Mouse (Mus musculus) hindbrain, embryonic 15.5 days (tissue): ENCODE results near the gene Taf4. TPM values are rescaled to one million over a fixed set of nuclear protein-coding genes. Genes with fewer than 3 reads are reported as not detected.

Experiments used
- ATAC-seq: fragments of 200-750 bp; cut with Nextera tagmentation; 2 replicates; pipeline ENCODE4 v1.8.0; 2017; ENCODE audit warnings: low read depth, moderate number of reproducible peaks, moderate TSS enrichment; ENCODE audit not compliant: low FRiP score
- H3K27ac ChIP-seq: fragments of 300-500 bp; sonication (generic); replicated peaks from 2 replicates; pipeline ENCODE4 v1.5.1; 2015; ENCODE audit warnings: mild to moderate bottlenecking, inconsistent platforms
- H3K27me3 ChIP-seq: fragments of 300-500 bp; sonication (generic); 2 replicates; pipeline ENCODE4 v1.6.1; 2015; ENCODE audit warnings: control low read depth, inconsistent platforms
- H3K36me3 ChIP-seq: fragments of 300-500 bp; sonication (generic); 2 replicates; pipeline ENCODE4 v1.6.1; 2015; ENCODE audit warnings: control low read depth, inconsistent platforms
- H3K4me1 ChIP-seq: fragments of 300-500 bp; sonication (generic); replicated peaks from 2 replicates; pipeline ENCODE4 v1.6.1; 2015; ENCODE audit warnings: control low read depth, inconsistent platforms
- H3K4me2 ChIP-seq: fragments of 300-500 bp; sonication (generic); 2 replicates; pipeline ENCODE4 v1.6.1; 2015; ENCODE audit warnings: moderate library complexity, mild to moderate bottlenecking, inconsistent platforms
- H3K4me3 ChIP-seq: fragments of 300-500 bp; sonication (generic); 2 replicates; pipeline ENCODE4 v1.5.1; 2015; ENCODE audit warnings: mild to moderate bottlenecking, inconsistent platforms
- H3K9ac ChIP-seq: fragments of 300-500 bp; sonication (generic); 2 replicates; pipeline ENCODE4 v1.6.1; 2015; ENCODE audit warnings: inconsistent platforms
- H3K9me3 ChIP-seq: fragments of 300-500 bp; sonication (generic); 2 replicates; pipeline ENCODE4 v1.6.1; 2016; ENCODE audit warnings: control low read depth, inconsistent platforms
- WGBS: fragments of 180-500 bp; shearing (Covaris S2); methylation state at CpG from one replicate; pipeline ENCODE4 v1.1.7; 2015; 5-methylcytosine and 5-hydroxymethylcytosine counted together
- polyA plus RNA-seq: library from polyadenylated mRNA; unstranded; fragments of >200 nt; fragmentation: Nextera tagmentation; extraction: Ambion mirVana; gene quantifications from 2 replicates; pipeline ENCODE4 v1.2.1, GENCODE M21; 2015

The Taf4 gene
- polyA plus RNA-seq, 1 experiment from 2014 or later: 3.5 TPM

DNA sequence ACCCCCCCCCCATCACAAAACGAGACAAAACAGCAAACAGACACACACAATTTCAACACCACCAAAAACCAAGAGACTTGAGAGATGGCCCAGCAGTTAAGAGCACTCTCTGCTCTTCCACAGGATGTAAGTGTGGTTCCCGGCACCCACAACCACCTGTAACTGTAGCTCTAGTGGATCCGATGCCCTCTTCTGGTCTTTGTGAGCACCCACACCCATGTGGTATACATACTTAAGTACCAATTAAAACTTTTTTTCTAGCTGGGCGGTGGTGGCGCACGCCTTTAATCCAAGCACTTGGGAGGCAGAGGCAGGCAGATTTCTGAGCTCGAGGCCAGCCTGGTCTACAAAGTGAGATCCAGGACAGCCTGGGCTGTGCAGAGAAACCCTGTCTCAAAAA lies 34.2 kb upstream of the Taf4 start:
- no peak for ATAC-seq
- WGBS: 93% methylated on average over 7 of the region's 7 CpGs
- Histone ChIP-seq H3K4me2 (no peak overlapping the region), H3K4me3 (no peak overlapping the region), H3K4me1 (no peaks in the 10 kb centered on the region), H3K27ac (no peak overlapping the region), H3K9ac (no peak overlapping the region), H3K36me3 (no peaks in the 10 kb centered on the region), H3K27me3 (no peaks in the 10 kb centered on the region), H3K9me3 (no peaks in the 10 kb centered on the region)

- Histone ChIP-seq H3K36me3 (no peaks in the 10 kb centered on the region), H3K27ac (no peak overlapping the region), H3K4me2 (no peak overlapping the region), H3K4me1 (no peaks in the 10 kb centered on the region), H3K4me3 (no peak overlapping the region), H3K9ac (no peak overlapping the region), H3K9me3 (no peaks in the 10 kb centered on the region), H3K27me3 (no peaks in the 10 kb centered on the region)
- WGBS: 58% methylated on average over 9 of the region's 9 CpGs
- no peak for ATAC-seq
These were observed 30.0 kb upstream of the Taf4 start for GRCm38 (mm10) chr2:180006352-180007017.

DNA sequence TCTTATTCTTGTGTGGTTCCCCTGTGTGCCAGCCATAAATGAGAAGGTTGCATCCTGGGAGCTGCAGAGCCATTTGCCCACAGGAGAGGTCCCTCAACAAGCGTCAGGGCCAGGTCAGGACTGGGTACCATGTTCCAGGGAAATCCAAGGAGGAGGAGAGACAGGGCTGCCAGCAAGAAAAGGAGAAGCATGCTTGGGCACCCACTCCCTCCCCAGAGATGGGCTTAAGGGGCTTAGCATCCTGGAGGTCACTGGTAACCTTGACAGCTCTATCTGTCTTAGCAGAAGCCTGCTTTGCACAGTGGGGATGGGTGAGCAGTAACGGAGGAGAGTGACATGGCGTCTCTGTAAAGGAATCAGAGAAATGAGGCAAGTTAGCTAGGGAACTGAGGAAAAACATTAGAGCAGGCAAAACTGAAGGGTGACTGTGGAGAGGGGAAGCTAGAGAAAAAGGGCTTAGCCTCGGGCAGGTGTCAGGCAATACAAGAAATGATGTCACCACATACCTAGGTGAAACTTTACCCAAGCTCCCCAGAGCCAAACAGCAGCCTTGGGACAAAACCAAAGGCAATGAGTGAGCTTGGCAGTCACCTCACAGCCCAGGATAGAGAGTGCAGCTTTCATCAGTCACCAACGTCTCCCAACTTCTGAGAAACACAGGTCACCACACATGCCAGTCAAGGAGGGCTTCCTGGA lies 29.4 kb upstream of the Taf4 start:
- H3K27ac ChIP-seq: no peak overlapping the region
- H3K4me2 ChIP-seq: no peak overlapping the region
- no peak overlapping the region for H3K4me3 ChIP-seq
- H3K9ac ChIP-seq: no peak overlapping the region
- no peaks in the 10 kb centered on the region for H3K27me3 ChIP-seq
- no peaks in the 10 kb centered on the region for H3K36me3 ChIP-seq
- ATAC-seq: no peak
- 70% methylated on average over 5 of the region's 5 CpGs for WGBS
- no peaks in the 10 kb centered on the region for H3K9me3 ChIP-seq
- no peaks in the 10 kb centered on the region for H3K4me1 ChIP-seq

GRCm38 (mm10) chr2:180001635-180002034 lies 25.2 kb upstream of the Taf4 start:
- no peak overlapping the region for H3K27ac ChIP-seq
- no peak for ATAC-seq
- no peaks in the 10 kb centered on the region for H3K4me1 ChIP-seq
- H3K9ac ChIP-seq: no peak overlapping the region
- no peak overlapping the region for H3K4me3 ChIP-seq
- H3K4me2 ChIP-seq: no peak overlapping the region
- H3K27me3 ChIP-seq: no peaks in the 10 kb centered on the region
- H3K36me3 ChIP-seq: no peaks in the 10 kb centered on the region
- WGBS: 89% methylated on average over 9 of the region's 9 CpGs
- H3K9me3 ChIP-seq: no peaks in the 10 kb centered on the region

DNA sequence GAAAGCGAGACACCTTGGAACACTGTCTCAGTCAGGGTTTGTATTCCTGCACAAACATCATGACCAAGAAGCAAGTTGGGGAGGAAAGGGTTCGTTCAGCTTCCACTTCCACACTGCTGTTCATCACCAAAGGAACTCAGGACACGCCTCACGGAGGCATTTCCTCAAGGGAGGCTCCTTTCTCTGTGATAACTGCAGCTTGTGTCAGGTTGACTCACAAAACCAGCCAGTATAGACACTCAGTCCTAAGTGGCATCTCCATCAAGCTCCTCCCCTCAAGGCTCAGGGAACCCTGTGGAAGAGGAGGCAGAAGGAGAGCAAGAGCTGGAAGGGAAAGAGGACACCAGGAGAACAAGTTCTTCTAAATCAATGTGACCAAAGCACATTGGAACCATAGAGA lies 22.0 kb upstream of the Taf4 start:
- no peak overlapping the region for H3K4me3 ChIP-seq
- no peaks in the 10 kb centered on the region for H3K36me3 ChIP-seq
- H3K27me3 ChIP-seq: no peaks in the 10 kb centered on the region
- H3K27ac ChIP-seq: no peak overlapping the region
- H3K9me3 ChIP-seq: no peaks in the 10 kb centered on the region
- H3K4me2 ChIP-seq: no peak overlapping the region
- 80% methylated on average over 4 of the region's 4 CpGs for WGBS
- ATAC-seq: no peak
- H3K9ac ChIP-seq: no peak overlapping the region
- no peaks in the 10 kb centered on the region for H3K4me1 ChIP-seq

DNA sequence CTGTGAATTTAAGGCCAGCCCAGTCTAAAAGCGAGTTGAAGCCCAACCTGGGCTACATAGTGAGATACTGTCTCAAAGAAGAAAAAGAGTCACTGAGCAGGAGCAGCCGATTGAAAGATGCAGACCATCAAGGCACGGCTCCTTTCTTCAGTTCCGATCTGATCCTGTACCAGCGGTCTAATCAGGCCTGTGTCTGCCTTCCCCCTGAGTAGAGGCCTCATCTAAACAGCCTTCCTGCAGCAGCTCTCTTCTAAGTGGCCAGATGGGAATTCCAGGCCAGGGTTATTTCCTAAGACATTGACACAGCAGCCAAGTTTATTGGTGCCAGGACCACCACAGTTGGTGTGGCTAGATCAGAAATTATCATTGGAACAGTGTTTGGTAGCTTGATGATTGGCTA lies 16.6 kb upstream of the Taf4 start:
- no peaks in the 10 kb centered on the region for H3K27me3 ChIP-seq
- H3K27ac ChIP-seq: no peak overlapping the region
- H3K4me1 ChIP-seq: no peaks in the 10 kb centered on the region
- no peak overlapping the region for H3K4me2 ChIP-seq
- no peak overlapping the region for H3K9ac ChIP-seq
- no peaks in the 10 kb centered on the region for H3K36me3 ChIP-seq
- no peak overlapping the region for H3K4me3 ChIP-seq
- H3K9me3 ChIP-seq: no peaks in the 10 kb centered on the region
- no peak for ATAC-seq
- 90% methylated on average over 5 of the region's 5 CpGs for WGBS

GRCm38 (mm10) chr2:179989098-179989497 lies 12.7 kb upstream of the Taf4 start:
- 48% methylated on average over 1 of the region's 1 CpGs for WGBS

GRCm38 (mm10) chr2:179986437-179987022 lies 10.1 kb upstream of the Taf4 start:
- no peak overlapping the region for H3K4me3 ChIP-seq
- no peaks in the 10 kb centered on the region for H3K27me3 ChIP-seq
- H3K9me3 ChIP-seq: no peaks in the 10 kb centered on the region
- ATAC-seq: no peak
- no peaks in the 10 kb centered on the region for H3K36me3 ChIP-seq
- WGBS: 80% methylated on average over 10 of the region's 10 CpGs
- no peak overlapping the region for H3K9ac ChIP-seq
- H3K4me1 ChIP-seq: no peaks in the 10 kb centered on the region
- no peak overlapping the region for H3K27ac ChIP-seq
- no peak overlapping the region for H3K4me2 ChIP-seq

More at GRCm38 (mm10) chr2:179989098-179989497, 12.7 kb upstream of the Taf4 start:
- Histone ChIP-seq H3K27ac (no peak overlapping the region), H3K4me1 (no peaks in the 10 kb centered on the region), H3K27me3 (no peaks in the 10 kb centered on the region), H3K9ac (no peak overlapping the region), H3K36me3 (no peaks in the 10 kb centered on the region), H3K9me3 (no peaks in the 10 kb centered on the region), H3K4me2 (no peak overlapping the region), H3K4me3 (no peak overlapping the region)
- no peak for ATAC-seq

DNA sequence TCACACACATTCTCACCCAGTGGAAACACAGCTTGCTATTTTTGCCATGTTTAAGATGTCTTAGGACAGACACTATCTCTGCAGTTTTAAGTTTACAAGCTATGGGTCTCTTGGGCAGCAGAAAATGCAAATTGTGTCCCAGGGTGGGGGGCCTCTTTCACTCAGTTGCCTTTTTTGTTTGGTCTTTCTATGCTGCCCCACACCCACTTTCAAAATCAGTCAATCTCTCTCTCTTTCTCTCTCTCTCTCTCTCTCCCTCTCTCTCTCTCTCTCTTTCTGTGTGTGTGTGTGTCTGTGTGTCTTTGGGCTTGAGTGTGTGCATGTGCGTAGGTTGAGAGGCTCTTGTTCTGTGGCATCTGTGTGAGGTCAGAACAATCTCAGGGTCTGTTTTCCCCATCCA lies 9.2 kb upstream of the Taf4 start:
- Histone ChIP-seq H3K27ac (no peak overlapping the region), H3K9me3 (no peaks in the 10 kb centered on the region), H3K36me3 (no peaks in the 10 kb centered on the region), H3K4me2 (no peak overlapping the region), H3K4me1 (no peaks in the 10 kb centered on the region), H3K4me3 (no peak overlapping the region), H3K27me3 (no peaks in the 10 kb centered on the region), H3K9ac (no peak overlapping the region)
- WGBS: 80% methylated on average over 1 of the region's 1 CpGs
- ATAC-seq: no peak

DNA sequence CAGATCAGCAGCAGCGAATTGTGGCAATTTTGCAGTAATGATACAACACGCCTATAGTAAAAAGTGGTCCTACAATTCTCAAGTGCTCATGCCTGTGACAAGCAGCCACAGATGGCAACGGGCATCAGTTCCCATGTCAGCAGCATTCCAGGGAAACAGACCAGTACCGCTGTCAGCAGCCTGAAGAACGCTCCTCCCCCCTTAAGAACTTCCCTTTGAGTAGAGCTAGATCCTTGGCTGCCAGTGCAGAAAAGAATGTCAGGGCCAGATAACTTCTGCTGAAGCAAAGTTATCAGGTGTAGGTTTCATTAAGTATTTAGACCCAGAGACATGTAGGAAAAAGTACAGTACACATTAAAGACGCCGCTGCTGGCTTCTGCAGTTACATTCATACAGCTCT lies 8.4 kb upstream of the Taf4 start:
- H3K4me1 ChIP-seq: no peaks in the 10 kb centered on the region
- ATAC-seq: no peak
- no peak overlapping the region for H3K27ac ChIP-seq
- no peaks in the 10 kb centered on the region for H3K9me3 ChIP-seq
- no peak overlapping the region for H3K9ac ChIP-seq
- 40% methylated on average over 7 of the region's 7 CpGs for WGBS
- no peaks in the 10 kb centered on the region for H3K36me3 ChIP-seq
- H3K4me3 ChIP-seq: no peak overlapping the region
- H3K4me2 ChIP-seq: no peak overlapping the region
- no peaks in the 10 kb centered on the region for H3K27me3 ChIP-seq

DNA sequence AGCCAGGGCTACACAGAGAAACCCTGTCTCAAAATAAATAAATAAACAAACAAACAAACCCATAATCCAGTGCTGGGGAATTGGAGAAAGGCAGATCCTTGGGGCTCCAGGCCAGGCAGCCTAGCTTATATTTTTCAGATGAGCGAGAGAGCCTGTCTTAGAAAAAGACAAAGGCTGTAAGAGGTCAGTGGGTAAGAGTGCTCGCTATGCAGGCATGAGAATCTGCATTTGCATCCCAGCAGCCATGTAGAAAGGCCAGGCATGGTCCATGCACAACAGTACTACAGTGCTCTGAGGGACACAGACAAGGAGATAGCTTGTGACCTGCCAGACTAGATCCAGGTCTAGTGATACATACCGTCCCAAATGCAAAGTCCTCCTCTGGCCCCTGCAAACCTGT lies 6.3 kb upstream of the Taf4 start:
- no peak overlapping the region for H3K4me2 ChIP-seq
- no peak overlapping the region for H3K27ac ChIP-seq
- no peak for ATAC-seq
- H3K9ac ChIP-seq: no peak overlapping the region
- H3K4me3 ChIP-seq: no peak overlapping the region
- 76% methylated on average over 3 of the region's 3 CpGs for WGBS
- H3K27me3 ChIP-seq: no peaks in the 10 kb centered on the region
- no peaks in the 10 kb centered on the region for H3K9me3 ChIP-seq
- H3K36me3 ChIP-seq: no peaks in the 10 kb centered on the region
- no peaks in the 10 kb centered on the region for H3K4me1 ChIP-seq

GRCm38 (mm10) chr2:179980616-179981015 lies 4.2 kb upstream of the Taf4 start:
- Histone ChIP-seq H3K4me1 (0 out of 2 replicates have a peak, but pooled peaks cover 3% of the 10 kb centered on the region), H3K27ac (no peak overlapping the region), H3K27me3 (no peaks in the 10 kb centered on the region), H3K4me3 (no peak overlapping the region), H3K4me2 (no peak overlapping the region), H3K9ac (no peak overlapping the region), H3K9me3 (no peaks in the 10 kb centered on the region), H3K36me3 (no peaks in the 10 kb centered on the region)
- 62% methylated on average over 4 of the region's 4 CpGs for WGBS
- ATAC-seq: no peak
